Mouse (Mus musculus): Measurements from ENCODE around the gene Stn1. TPM values are rescaled to one million over a fixed set of nuclear protein-coding genes. Genes with fewer than 3 reads are reported as not detected.

Gene Stn1
- polyA plus RNA-seq, 1 experiment from 2014 or later: 30.9 TPM

- H3K4me1 ChIP-seq (replicated peaks; ENCODE audit: control insufficient read depth, insufficient read depth, low read length): peaks cover 4% of the 10 kb centered on the region
- H3K9me3 ChIP-seq (ENCODE audit: control insufficient read depth, low read length): no peaks in the 10 kb centered on the region
- H3K27ac ChIP-seq: no peak overlapping the region
- no peak overlapping the region for H3K4me2 ChIP-seq (replicated peaks)
- no peak overlapping the region for H3K9ac ChIP-seq
- 92% methylated on average over 5 of the region's 5 CpGs for WGBS
- H3K36me3 ChIP-seq (replicated peaks; ENCODE audit: control insufficient read depth, insufficient read depth): peaks cover 10% of the 10 kb centered on the region
- ATAC-seq (ENCODE audit: low FRiP score): no peak
- no peak overlapping the region for H3K4me3 ChIP-seq (replicated peaks; ENCODE audit: low read length)
- no peaks in the 10 kb centered on the region for H3K27me3 ChIP-seq (ENCODE audit: control insufficient read depth, insufficient read depth, low read length)
- DNase-seq (ENCODE audit: low spot score): no peak
Measured at GRCm38 (mm10) chr19:47531309-47531708, 6.0 kb downstream of the Stn1 start.

DNA sequence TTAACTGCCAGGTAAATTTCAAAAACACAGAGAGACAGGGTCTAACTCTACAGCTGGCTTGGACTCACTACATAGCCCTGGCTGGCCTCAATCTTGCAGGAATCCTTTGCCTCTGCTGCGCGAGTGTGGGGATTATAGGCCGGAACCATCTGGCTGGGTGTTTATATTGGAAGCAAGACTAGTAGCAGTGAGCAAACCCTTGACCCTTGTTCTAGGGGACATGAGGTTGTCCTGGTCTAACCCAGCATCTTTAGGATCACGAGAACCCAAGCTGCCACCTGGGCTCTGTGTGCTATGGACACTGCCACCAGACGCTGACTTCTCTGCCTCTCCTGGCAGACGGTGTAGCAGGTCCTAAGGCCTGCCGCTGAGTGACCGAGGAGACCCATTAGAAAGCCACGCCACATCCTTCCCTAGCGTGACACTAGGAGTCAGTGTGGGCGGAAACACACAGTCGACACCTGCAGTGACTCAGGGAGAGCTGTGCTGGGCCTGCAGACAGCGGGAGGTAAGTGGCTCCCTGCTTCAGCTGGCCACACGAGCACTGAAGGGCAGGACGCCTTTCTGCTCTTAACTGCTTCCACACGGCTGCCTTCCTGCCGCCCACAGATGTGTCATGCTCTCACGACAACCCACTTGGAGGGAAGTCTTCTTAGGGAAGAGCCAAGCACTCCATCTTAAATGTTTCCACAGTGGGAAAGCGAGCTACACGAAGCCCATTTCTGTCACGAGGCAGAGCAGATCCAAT is 10.9 kb downstream of the Stn1 start:
- Histone ChIP-seq H3K27me3 (ENCODE audit: control insufficient read depth, insufficient read depth, low read length) (no peaks in the 10 kb centered on the region), H3K4me3 (replicated peaks; ENCODE audit: low read length) (no peak overlapping the region), H3K27ac (no peak overlapping the region), H3K9ac (no peak overlapping the region), H3K9me3 (ENCODE audit: control insufficient read depth, low read length) (no peaks in the 10 kb centered on the region), H3K36me3 (replicated peaks; ENCODE audit: control insufficient read depth, insufficient read depth) (peaks cover 26% of the 10 kb centered on the region), H3K4me2 (replicated peaks) (no peak overlapping the region), H3K4me1 (replicated peaks; ENCODE audit: control insufficient read depth, insufficient read depth, low read length) (no peaks in the 10 kb centered on the region)
- no peak for ATAC-seq (ENCODE audit: low FRiP score)
- DNase-seq (ENCODE audit: low spot score): no peak
- 82% methylated on average over 21 of the region's 21 CpGs for WGBS

- H3K9me3 ChIP-seq (ENCODE audit: control insufficient read depth, low read length): no peaks in the 10 kb centered on the region
- H3K27ac ChIP-seq: no peak overlapping the region
- WGBS: 92% methylated on average over 8 of the region's 8 CpGs
- peaks cover 26% of the 10 kb centered on the region for H3K36me3 ChIP-seq (replicated peaks; ENCODE audit: control insufficient read depth, insufficient read depth)
- H3K4me2 ChIP-seq (replicated peaks): no peak overlapping the region
- DNase-seq (ENCODE audit: low spot score) (no peak), ATAC-seq (ENCODE audit: low FRiP score) (no peak)
- no peak overlapping the region for H3K4me3 ChIP-seq (replicated peaks; ENCODE audit: low read length)
- H3K9ac ChIP-seq: no peak overlapping the region
- H3K27me3 ChIP-seq (ENCODE audit: control insufficient read depth, insufficient read depth, low read length): no peaks in the 10 kb centered on the region
- H3K4me1 ChIP-seq (replicated peaks; ENCODE audit: control insufficient read depth, insufficient read depth, low read length): no peaks in the 10 kb centered on the region
Measured at GRCm38 (mm10) chr19:47524905-47525304, 12.4 kb downstream of the Stn1 start.

- H3K4me3 ChIP-seq (replicated peaks; ENCODE audit: low read length): no peak overlapping the region
- no peak overlapping the region for H3K27ac ChIP-seq
- H3K36me3 ChIP-seq (replicated peaks; ENCODE audit: control insufficient read depth, insufficient read depth): peaks cover 19% of the 10 kb centered on the region
- no peaks in the 10 kb centered on the region for H3K27me3 ChIP-seq (ENCODE audit: control insufficient read depth, insufficient read depth, low read length)
- 0 out of 2 replicates have a peak, but pooled peaks cover 4% of the 10 kb centered on the region for H3K4me1 ChIP-seq (replicated peaks; ENCODE audit: control insufficient read depth, insufficient read depth, low read length)
- DNase-seq (ENCODE audit: low spot score): no peak
- no peak for ATAC-seq (ENCODE audit: low FRiP score)
- no peak overlapping the region for H3K9ac ChIP-seq
- H3K4me2 ChIP-seq (replicated peaks): no peak overlapping the region
- no peaks in the 10 kb centered on the region for H3K9me3 ChIP-seq (ENCODE audit: control insufficient read depth, low read length)
- WGBS: 78% methylated on average over 5 of the region's 5 CpGs
Measured at GRCm38 (mm10) chr19:47521403-47521802, 15.9 kb downstream of the Stn1 start.

- DNase-seq (ENCODE audit: low spot score) (no peak), ATAC-seq (ENCODE audit: low FRiP score) (no peak)
- H3K27me3 ChIP-seq (ENCODE audit: control insufficient read depth, insufficient read depth, low read length): no peaks in the 10 kb centered on the region
- peaks cover 32% of the 10 kb centered on the region for H3K36me3 ChIP-seq (replicated peaks; ENCODE audit: control insufficient read depth, insufficient read depth)
- H3K4me1 ChIP-seq (replicated peaks; ENCODE audit: control insufficient read depth, insufficient read depth, low read length): 0 out of 2 replicates have a peak, but pooled peaks cover 4% of the 10 kb centered on the region
- no peak overlapping the region for H3K27ac ChIP-seq
- H3K4me3 ChIP-seq (replicated peaks; ENCODE audit: low read length): no peak overlapping the region
- no peak overlapping the region for H3K4me2 ChIP-seq (replicated peaks)
- H3K9ac ChIP-seq: no peak overlapping the region
- H3K9me3 ChIP-seq (ENCODE audit: control insufficient read depth, low read length): no peaks in the 10 kb centered on the region
- WGBS: 92% methylated on average over 8 of the region's 8 CpGs
Measured at GRCm38 (mm10) chr19:47519163-47519893, 18.0 kb downstream of the Stn1 start.

DNA sequence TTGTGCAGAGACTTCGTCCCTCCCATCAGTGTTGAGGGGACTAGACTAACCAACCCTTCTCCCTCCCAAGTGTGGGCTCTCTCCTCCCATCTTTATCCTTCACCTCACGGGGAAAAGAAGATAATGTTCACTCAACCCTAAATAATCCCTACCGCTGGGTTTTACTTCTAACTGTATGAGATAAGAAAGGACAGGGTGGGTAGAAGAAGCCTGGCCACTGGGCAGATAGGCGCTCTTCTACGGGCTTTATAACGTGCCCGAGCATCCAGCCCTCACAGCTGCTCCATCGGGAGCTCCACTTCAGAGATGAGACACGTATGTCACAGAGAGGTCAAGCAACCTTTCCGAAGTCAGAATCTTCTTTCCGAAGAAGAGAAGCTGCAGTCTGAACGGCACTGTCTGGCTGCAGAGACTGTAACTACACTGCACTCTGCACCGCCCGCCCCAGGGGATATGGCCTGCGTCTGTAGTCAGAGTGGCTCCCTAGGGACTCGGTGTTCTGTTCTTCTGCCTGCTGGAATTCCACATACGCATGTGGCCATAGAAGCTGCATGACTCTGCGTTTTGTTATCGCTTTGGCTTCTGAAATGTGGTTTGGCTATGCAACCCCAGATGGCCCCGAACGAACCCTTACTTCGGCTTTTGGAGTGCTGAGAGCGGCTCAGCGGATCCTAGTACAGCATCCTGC is 18.7 kb downstream of the Stn1 start:
- Histone ChIP-seq H3K9me3 (ENCODE audit: control insufficient read depth, low read length) (no peaks in the 10 kb centered on the region), H3K27ac (no peak overlapping the region), H3K4me1 (replicated peaks; ENCODE audit: control insufficient read depth, insufficient read depth, low read length) (0 out of 2 replicates have a peak, but pooled peaks cover 4% of the 10 kb centered on the region), H3K27me3 (ENCODE audit: control insufficient read depth, insufficient read depth, low read length) (no peaks in the 10 kb centered on the region), H3K9ac (no peak overlapping the region), H3K36me3 (replicated peaks; ENCODE audit: control insufficient read depth, insufficient read depth) (peaks cover 28% of the 10 kb centered on the region), H3K4me3 (replicated peaks; ENCODE audit: low read length) (no peak overlapping the region), H3K4me2 (replicated peaks) (no peak overlapping the region)
- DNase-seq (ENCODE audit: low spot score) (no peak), ATAC-seq (ENCODE audit: low FRiP score) (no peak)
- WGBS: 74% methylated on average over 24 of the region's 24 CpGs

- H3K9me3 ChIP-seq (ENCODE audit: control insufficient read depth, low read length): no peaks in the 10 kb centered on the region
- DNase-seq (ENCODE audit: low spot score) (no peak), ATAC-seq (ENCODE audit: low FRiP score) (no peak)
- H3K4me3 ChIP-seq (replicated peaks; ENCODE audit: low read length): no peak overlapping the region
- H3K4me1 ChIP-seq (replicated peaks; ENCODE audit: control insufficient read depth, insufficient read depth, low read length): 0 out of 2 replicates have a peak, but pooled peaks cover 4% of the 10 kb centered on the region
- H3K4me2 ChIP-seq (replicated peaks): no peak overlapping the region
- H3K9ac ChIP-seq: no peak overlapping the region
- no peaks in the 10 kb centered on the region for H3K27me3 ChIP-seq (ENCODE audit: control insufficient read depth, insufficient read depth, low read length)
- H3K27ac ChIP-seq: no peak overlapping the region
- peaks cover 23% of the 10 kb centered on the region for H3K36me3 ChIP-seq (replicated peaks; ENCODE audit: control insufficient read depth, insufficient read depth)
- WGBS: 71% methylated on average over 8 of the region's 8 CpGs
Measured at GRCm38 (mm10) chr19:47517570-47517969, 19.7 kb downstream of the Stn1 start.

GRCm38 (mm10) chr19:47516879-47517278 is 20.4 kb downstream of the Stn1 start:
- peaks cover 22% of the 10 kb centered on the region for H3K36me3 ChIP-seq (replicated peaks; ENCODE audit: control insufficient read depth, insufficient read depth)
- no peaks in the 10 kb centered on the region for H3K27me3 ChIP-seq (ENCODE audit: control insufficient read depth, insufficient read depth, low read length)
- no peak overlapping the region for H3K4me3 ChIP-seq (replicated peaks; ENCODE audit: low read length)
- no peak overlapping the region for H3K4me2 ChIP-seq (replicated peaks)
- ATAC-seq (ENCODE audit: low FRiP score) (no peak), DNase-seq (ENCODE audit: low spot score) (no peak)
- no peak overlapping the region for H3K9ac ChIP-seq
- no peak overlapping the region for H3K27ac ChIP-seq
- H3K4me1 ChIP-seq (replicated peaks; ENCODE audit: control insufficient read depth, insufficient read depth, low read length): 0 out of 2 replicates have a peak, but pooled peaks cover 4% of the 10 kb centered on the region
- H3K9me3 ChIP-seq (ENCODE audit: control insufficient read depth, low read length): no peaks in the 10 kb centered on the region
- WGBS: 95% methylated on average over 12 of the region's 12 CpGs

- 81% methylated on average over 5 of the region's 5 CpGs for WGBS
- ATAC-seq (ENCODE audit: low FRiP score) (no peak), DNase-seq (ENCODE audit: low spot score) (no peak)
- Histone ChIP-seq H3K27me3 (ENCODE audit: control insufficient read depth, insufficient read depth, low read length) (no peaks in the 10 kb centered on the region), H3K36me3 (replicated peaks; ENCODE audit: control insufficient read depth, insufficient read depth) (peaks cover 19% of the 10 kb centered on the region), H3K9me3 (ENCODE audit: control insufficient read depth, low read length) (no peaks in the 10 kb centered on the region), H3K4me2 (replicated peaks) (no peak overlapping the region), H3K4me3 (replicated peaks; ENCODE audit: low read length) (no peak overlapping the region), H3K9ac (no peak overlapping the region), H3K4me1 (replicated peaks; ENCODE audit: control insufficient read depth, insufficient read depth, low read length) (peaks cover 13% of the 10 kb centered on the region), H3K27ac (no peak overlapping the region)
Measured at GRCm38 (mm10) chr19:47515091-47515490, 22.2 kb downstream of the Stn1 start.

Data from hindbrain, embryonic 14.5 days (tissue).